Mouse (Mus musculus): ENCODE measurements at regions not wholly inside any gene's neighbourhood (a gene's known extent, or its start where the extent isn't known, plus 50 kb on each side); places are given as distances from the start of the nearest gene placed in this dataset.
"Not testable (repeated sequence)": the region's sequence is repeated elsewhere in the genome, so short reads cannot be mapped to it uniquely, and the experiment has no call there.

- DNase-seq = no peak
These were observed 70.7 kb downstream of the Sult3a2 start for GRCm38 (mm10) chr10:33715701-33716250.

GRCm38 (mm10) chr10:33708656-33709055 is 77.8 kb downstream of the Sult3a2 start:
- DNase-seq = not testable (repeated sequence)

- not testable (repeated sequence) for DNase-seq
These were observed 79.7 kb upstream of the Clvs2 start for GRCm38 (mm10) chr10:33704245-33704644.

GRCm38 (mm10) chr10:33703420-33703819 is 78.9 kb upstream of the Clvs2 start:
- DNase-seq = peak; percentile 82
